Mouse (Mus musculus) olfactory bulb, adult 2 months (tissue): ENCODE results near the gene Ppp6r3.

ENCODE experiments used
- CTCF ChIP-seq: fragments of 200-500 bp; IDR thresholded peaks from 2 replicates; pipeline ENCODE4 v1.5.1; 2012; ENCODE audit warnings: low read depth, mild to moderate bottlenecking, low read length, moderate library complexity; ENCODE audit not compliant: insufficient read depth
- POLR2A ChIP-seq: fragments of 200-500 bp; IDR thresholded peaks from 2 replicates; pipeline ENCODE4 v1.6.1; 2012; ENCODE audit warnings: mild to moderate bottlenecking, low read depth, low read length, moderate library complexity; ENCODE audit not compliant: insufficient read depth

- TF ChIP-seq POLR2A: no peak
- TF ChIP-seq CTCF: no peak
Observed at GRCm38 (mm10) chr19:3440667-3441066, 134.9 kb downstream of the Ppp6r3 start.
